Mouse (Mus musculus) MEL-GATA-1-ER (cell line): ENCODE results near the gene Msantd2.

Experiments used
- DNase-seq: peaks from one replicate; pipeline ENCODE4 v3.0.0-alpha.2; 2012; ENCODE audit warnings: low read depth; ENCODE audit errors: extremely low read depth

Gene Msantd2

DNA sequence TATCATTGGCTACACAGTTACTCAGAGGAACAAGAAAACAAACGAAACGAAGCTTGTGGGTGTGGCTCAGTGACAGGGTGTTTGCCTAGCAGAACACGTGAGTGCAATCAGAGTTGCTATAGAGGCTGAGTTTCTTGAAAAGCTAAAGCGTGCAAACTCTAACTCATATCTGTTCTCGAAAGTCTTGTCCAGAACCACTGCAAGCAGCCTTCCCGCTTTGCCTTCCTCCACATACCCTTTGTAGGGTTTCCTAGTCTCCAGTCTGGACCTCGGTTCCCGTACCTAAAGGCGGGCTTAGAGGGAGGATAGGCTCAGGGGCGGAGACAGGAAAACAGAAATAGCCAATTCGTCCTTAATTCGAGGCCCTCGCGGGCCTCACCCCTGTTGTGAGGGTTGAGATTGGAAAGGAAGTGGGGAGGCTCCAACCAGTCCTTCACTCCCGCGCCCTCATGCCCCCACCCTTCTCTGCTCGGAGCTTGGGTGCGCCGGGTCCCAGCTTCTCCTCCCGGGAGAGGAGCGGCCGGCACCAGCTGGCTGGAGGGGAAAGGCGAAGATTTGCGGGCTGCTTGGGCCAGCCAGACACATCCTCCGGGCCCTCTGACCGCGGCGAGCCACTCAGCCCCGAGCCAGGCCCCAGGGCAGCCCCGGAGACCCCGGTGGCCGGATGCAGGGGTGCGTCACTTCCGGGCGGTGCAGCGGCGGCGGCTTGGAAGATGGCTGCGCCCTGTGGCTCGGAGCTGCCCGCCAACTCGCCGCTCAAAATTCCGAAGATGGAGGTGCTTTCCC, at the start of gene Msantd2:
Gene Msantd2 (plus strand): TSS at position 709 of the 786 bp plus-strand sequence.
- peak; percentile 77 for DNase-seq

- DNase-seq, result no peak
Measured at GRCm38 (mm10) chr9:37452401-37452800, 36.7 kb upstream of the Msantd2 start.

DNA sequence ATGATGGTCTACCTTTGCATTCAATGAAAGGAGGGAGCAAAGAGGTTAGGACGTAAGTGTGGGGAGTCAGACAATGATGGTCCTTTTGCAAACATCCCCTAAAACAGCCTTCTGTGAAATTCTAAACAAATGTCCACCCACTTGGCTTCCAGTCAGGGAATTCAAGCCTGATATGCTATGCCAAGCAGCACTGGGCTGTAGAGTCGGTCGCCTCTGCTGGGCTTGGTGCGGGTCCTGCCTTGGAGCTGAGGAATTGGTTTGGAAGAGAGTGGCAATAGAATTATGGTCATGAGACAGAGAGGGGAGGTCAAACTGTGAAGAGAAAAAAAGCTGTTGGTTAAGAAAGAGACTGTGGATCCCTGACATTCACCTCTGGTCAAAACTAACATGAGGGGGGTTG, 35.8 kb upstream of the Msantd2 start:
- DNase-seq, result no peak

DNA sequence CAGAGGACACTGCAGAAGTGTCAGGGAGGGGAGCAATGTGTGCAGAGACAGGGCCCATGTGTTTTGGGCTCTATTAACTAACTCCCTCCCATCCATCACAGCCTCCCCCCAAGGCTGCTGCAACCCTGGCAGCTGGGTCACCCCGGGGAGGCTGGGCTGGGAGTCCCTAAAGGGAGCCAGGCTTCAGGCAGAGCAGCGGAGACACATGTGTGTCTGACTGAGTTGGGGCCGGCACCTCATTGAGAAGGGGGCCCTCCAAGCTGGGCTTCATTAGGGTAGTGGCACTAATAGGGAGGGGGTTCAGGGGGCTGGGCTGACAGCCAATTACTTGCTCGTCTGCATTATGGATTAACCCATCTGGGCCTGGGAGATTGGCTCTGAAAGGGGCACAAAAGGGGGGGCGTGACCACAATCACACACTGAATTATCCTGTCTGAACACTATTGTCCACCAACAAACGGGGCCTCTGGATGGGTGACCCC, 35.1 kb upstream of the Msantd2 start:
- no peak for DNase-seq

DNA sequence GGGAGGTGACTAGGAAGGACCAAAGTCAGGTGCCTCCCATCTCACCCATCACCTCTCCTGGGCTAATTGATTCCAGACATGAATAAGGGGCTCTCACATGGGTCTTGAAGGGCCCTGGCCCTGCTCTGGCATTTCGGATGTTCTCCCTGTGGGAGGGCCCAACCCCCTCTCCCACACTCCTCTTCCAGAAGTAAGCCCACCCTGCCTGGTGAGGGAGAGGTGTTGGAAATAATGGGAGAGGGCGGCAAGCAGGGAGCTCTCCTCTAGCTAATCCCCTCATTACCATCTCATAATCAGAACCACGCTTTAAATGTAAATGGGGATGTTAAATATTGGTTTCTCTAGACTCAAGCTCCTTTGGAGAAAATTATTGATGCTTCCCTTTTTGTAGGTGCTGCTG, 34.1 kb upstream of the Msantd2 start:
- no peak for DNase-seq

- no peak for DNase-seq
Measured at GRCm38 (mm10) chr9:37455868-37456267, 33.3 kb upstream of the Msantd2 start.

DNA sequence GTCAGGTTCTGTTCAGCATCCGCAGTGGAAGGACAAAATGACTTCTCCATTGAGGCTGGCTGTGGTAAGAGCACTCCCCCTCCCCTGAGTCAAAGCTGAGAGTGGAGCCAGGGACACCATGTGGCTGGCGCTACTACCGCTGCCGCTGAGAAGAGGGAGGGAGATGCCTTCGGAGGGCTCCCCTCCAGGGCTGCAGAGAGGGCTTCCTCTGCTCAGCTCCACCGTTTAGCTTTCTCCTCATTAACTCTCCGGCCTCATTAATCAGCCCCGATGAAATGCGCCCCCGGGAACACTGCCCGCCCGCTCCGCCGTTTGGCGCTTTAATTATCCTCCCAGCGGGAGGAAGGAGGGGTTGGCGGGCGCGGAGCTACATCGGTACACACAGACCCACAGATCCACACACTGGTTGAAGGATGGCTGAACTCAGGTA, 32.6 kb upstream of the Msantd2 start:
- DNase-seq, result no peak

DNA sequence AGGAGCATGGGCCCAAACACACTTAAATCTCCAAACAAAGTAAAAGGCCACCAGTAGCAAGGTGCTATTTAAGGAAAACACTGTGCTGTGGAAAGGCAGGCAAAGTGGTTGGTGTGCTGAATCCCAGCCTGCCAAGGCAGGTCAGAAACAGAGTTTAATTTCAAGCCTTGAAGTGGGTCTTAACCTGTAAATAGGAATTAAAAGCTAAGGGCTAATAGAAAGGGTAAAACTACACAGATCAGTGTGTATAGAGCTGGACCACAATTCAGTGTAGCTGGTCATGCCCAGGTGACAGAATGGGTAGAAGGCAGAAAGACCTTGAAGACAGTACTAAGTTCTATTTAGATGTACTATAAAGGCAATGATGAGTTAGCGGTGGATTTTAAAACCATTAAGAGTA, 32.0 kb upstream of the Msantd2 start:
- no peak for DNase-seq

DNA sequence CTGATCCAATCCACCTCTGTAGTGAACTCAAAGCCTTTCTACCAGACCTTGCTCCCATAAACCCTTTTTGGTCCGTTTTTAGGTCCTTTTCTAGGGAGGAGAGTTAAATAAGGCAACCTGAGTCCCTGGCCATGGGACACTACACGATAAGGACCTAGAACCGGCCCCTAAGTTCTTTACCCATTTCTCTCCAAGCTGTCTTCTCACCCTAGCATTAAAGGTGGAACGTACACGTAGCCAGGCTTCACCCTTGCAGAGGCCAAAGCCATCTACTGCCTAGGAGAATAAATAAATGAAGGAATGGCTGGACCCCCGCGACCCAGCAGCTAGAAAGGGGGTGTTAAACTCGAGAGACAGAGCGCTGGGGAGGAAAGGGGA, 29.5 kb upstream of the Msantd2 start:
- no peak for DNase-seq

DNA sequence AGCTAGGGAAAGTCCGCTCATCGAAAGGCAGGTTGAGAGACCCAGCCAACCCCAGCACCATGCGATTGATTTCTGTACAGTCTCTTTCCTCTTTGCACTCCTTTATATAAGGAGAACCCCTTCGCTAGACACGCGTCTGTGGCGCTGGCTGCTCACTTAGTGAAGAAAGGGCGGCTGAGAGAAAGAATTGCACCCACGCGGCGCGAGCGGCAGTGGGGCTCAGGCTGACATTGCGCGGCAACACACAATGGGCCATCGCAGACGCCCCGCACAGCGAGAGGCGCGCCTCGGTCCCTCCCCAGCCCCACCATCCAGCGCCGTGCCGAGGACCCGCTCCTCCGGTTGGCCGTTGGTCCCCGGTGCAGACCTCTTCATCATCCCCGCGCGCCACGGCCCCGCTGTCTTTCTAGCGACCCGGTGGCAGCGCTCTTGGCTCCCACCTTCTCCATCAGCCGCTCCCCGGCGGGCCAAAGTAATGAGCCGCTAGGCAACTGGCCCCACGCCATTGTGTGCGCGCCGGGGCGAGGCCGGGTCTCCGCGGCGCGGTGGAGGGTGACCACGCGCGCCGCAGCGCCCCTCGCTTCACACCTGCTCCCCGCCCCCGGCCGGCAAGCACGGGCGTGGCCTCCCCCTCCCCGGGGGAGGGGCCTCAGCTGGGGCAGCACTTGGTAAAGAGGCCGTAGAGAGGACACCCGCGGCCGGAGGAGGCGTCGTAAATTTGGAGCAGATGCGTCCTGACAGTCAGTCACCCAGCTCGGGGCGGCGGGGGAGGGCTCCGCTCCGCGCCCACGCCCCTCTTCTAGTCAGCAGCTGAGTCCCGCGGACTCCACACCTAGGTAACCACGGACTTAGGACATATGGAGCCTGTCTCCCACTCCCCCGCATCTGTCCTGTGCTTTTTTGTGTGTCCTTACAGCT, 28.8 kb upstream of the Msantd2 start:
- no peak for DNase-seq

DNA sequence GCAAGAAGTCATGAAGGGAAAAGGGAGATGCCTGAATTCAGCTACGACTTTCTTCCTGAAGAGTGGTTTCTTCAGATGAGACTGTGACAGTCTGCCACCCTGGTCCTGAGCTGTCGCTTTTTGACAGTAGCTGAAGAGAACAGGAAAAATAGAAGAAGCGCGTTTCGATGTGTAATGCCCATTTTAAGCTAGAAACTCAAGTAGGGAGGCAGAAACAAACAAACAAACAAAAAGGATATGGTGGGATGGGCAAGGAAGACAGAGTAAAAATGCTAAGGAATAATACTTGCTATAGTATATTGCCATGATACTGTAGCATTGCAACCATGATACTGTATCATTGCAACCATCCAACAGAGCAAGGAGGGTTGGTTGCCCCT, 28.2 kb upstream of the Msantd2 start:
- DNase-seq, result no peak

DNA sequence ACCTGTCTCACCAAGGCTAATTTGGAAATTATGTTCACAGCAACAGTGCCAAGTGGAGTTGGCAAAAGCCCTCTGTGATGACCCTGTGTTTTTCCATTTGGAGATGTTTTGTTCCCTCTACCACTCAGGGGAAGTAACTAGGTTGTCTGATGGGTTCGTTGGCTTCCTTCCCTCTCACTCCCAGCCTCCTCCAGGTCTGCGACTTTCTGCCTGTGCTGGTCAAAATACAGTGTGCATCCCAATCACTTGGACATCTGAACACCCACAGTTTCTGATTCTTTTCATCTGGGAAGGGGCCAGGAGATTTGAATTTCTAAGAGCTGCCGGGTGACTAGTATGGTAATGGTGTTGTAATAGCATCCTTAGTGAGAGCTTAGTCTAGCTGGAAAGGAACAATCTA, 27.5 kb upstream of the Msantd2 start:
- no peak for DNase-seq

- peak; percentile 29 for DNase-seq
Measured at GRCm38 (mm10) chr9:37462764-37463163, 26.4 kb upstream of the Msantd2 start.

- DNase-seq, result no peak
Measured at GRCm38 (mm10) chr9:37473611-37474125, 15.5 kb upstream of the Msantd2 start.

GRCm38 (mm10) chr9:37474923-37475322, 14.2 kb upstream of the Msantd2 start:
- DNase-seq, result no peak

- no peak for DNase-seq
Measured at GRCm38 (mm10) chr9:37485146-37485545, 4.0 kb upstream of the Msantd2 start.

- DNase-seq, result no peak
Measured at GRCm38 (mm10) chr9:37488041-37488440, 1.1 kb upstream of the Msantd2 start.

DNA sequence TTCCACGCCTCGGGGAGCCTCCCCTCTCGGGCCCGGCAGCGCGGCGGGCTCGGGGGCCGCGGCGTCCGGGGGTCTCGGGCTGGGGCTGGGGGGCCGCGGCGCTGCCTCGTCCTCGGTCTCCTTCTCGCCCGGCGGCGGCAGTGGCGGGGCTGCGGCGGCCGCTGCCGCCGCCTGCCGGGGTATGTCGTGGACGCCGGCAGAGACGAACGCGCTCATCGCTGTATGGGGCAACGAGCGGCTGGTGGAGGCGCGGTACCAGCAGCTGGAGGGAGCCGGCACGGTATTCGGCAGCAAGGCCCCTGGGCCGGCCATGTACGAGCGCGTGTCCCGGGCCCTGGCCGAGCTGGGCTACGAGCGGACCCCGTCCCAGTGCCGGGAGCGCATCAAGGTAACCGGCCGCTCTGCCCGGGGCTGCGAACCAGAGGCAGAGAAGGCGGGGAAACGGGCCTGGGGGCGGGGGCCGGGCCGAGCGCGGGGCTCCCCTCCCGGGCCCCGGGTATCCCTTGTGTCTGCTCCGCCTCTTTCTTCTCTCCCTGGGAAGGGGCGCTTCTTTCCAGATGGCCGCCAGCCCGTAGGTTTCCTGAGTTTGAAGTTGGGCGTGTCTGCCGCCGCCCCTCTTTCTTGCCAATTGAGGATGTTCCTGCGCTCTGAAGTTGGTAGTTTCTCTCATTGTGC, 464 bp downstream of the Msantd2 start:
- DNase-seq, result peak; percentile 64

DNA sequence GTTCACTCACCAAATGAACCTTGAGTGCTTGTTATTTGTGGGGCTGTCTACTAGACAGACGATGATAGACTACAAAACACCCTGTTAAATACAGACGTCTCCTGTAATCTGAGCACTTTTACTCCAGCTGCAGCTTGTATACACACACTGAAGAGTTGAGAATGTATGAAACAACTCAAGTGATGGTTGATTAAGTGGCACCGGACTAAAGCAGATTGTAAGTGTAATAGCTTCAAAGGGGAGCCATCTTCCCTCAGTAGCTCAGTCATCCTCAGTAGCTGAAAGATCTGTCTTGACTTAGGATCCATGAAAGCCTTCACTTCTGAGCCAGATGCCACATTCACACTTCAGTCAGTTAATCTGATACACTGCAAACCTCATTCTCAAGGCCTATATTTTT, 6.6 kb downstream of the Msantd2 start:
- DNase-seq, result no peak

DNA sequence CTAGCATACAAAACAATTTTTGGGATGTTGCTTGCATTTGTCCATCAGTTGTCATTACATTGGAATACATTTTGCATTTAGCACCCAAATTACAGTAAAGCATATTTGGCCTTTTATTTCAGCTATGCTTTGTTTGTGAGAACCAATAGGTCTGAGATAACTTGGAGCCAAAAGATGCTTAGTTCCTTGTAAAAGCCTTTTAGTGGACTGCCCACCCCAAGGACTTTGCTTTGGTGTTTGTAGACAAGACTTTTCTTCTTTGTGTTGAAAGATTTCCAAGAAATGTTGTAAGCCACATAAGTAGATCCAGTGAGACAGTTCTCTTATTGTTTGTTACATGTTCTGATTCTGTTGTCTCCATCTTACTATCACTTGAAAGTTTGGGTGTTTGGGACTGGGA, 7.2 kb downstream of the Msantd2 start:
- DNase-seq, result no peak

DNA sequence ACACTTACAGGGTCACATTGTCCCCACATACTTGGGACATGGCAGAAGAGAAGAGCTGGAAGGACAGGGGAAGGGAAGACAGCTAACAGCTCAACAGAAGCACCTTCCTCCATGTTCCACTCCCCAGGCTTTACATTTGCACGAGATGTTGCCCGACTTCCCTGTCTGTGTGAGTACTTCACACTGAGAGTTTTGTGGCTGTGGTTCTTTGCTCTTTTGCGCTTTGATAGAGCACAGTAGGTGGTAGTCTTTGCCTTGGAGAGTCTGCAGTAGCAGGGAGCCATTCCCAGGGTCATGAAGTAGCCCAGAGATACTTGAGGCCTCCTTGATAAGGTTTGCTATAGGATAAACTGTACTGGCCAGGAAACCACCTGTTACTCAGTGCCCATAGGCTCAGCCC, 11.1 kb downstream of the Msantd2 start:
- DNase-seq, result no peak

DNA sequence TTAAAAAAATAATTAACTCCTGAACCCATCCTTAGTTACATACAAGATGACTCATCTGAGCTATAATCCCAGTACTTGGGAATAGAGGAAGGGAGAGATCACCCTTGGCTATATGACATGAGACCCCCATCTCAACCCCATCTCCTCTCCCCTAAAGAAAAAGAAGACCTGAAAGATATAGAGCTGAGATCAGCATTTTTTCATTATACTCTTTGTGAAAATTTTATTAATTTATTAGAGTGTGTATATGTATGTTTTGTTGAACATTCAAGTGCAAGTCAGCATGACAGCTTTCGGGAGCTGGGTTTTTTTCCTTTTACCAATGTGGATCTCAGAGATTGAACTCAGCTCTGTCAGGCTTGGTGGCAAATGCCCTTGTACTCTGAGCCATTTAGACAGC, 12.1 kb downstream of the Msantd2 start:
- no peak for DNase-seq
